Mouse (Mus musculus): ENCODE measurements at regions not wholly inside any gene's neighbourhood (a gene's known extent, or its start where the extent isn't known, plus 50 kb on each side); places are given as distances from the start of the nearest gene placed in this dataset.

- ATAC-seq, result no peak
- peaks cover 20% of the 10 kb centered on the region for H3K27me3 ChIP-seq
- TF ChIP-seq CTCF (IDR thresholded peaks at IDR 0.05), result no peak
- no peak for DNase-seq (ENCODE audit: low read depth, low spot score)
- POLR2A ChIA-PET, result no interaction called here
- in situ Hi-C loops (cut with MboI; ENCODE audit: low pct_unique_long_range_greater_than_20kb), result no loop called here
- CTCF ChIA-PET, result no interaction called here
These were observed 347.2 kb downstream of the Tmem232 start for GRCm38 (mm10) chr17:65193341-65193740.

DNA sequence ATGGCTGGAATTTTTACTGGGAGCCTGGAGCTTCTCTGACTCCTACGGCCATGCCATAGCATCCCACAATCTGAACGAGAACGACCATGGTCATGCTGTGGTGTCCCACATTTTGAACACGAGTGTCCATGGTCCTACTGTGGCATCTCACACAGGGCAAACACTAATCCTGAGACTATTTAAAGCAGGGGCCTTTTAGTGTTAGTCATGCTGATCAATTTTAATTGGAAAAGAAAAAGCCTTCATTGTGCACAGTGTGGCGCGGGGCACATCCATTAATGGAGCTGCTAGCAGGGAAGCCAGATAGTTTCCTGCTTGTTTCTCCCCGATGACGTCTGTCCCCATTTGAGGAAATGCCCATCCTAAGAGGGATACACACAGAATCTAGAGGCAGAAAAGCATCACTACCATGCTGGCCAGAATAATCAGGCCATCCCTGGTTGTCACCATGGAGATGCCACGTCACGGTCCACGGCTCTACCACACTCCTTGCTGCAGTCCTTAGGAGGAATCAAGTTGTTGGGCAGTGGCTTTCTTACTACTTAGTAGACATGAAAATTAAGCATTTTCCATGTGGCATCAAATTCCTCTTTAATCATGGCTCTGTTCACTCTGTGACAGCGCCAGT lies 348.0 kb downstream of the Tmem232 start:
- ChIA-PET POLR2A (no interaction called here), CTCF (no interaction called here)
- no peak for TF ChIP-seq CTCF (IDR thresholded peaks at IDR 0.05)
- in situ Hi-C loops (cut with MboI; ENCODE audit: low pct_unique_long_range_greater_than_20kb), result no loop called here
- ATAC-seq (no peak), DNase-seq (ENCODE audit: low read depth, low spot score) (no peak)
- peaks cover 21% of the 10 kb centered on the region for H3K27me3 ChIP-seq

DNA sequence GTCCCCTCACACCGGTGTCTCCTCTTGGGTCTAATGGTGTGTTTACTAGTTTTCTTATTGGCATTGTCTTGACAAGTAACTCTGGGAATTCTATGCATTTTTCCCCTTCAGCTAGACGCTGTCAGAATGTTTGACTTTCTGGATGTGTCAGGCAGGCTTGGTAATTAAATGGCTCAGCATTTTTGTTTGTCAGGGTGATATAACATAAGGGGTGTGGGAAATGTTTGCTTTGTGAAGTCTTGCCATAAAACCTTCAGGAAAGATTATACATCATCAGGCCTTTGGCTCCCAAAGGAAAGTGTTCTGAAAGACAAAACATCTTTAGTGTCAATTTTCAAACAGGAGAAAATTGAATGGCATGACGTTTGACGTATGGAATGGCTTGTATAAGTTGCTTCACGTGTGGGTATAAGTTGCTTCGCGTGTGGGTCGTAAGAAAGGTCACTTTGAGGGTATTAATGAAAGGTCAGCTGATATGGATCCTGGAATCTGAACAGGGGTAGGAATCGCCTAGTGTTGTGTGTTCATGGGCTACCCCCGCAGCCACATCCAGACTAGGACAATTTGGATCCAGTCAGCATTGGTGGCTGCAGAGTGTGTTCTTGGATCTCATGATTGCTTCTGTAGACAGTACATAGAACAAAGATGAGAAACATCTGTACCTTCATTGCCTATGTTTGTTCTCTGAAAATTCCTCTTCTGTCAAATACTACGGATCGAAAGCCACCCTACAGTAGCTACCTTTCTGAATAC lies 349.6 kb downstream of the Tmem232 start:
- in situ Hi-C loops (cut with MboI; ENCODE audit: low pct_unique_long_range_greater_than_20kb), result no loop called here
- POLR2A ChIA-PET, result no interaction called here
- no peak for ATAC-seq

GRCm38 (mm10) chr17:65181164-65181563 lies 345.3 kb upstream of the 4930583I09Rik start:
- no peak for TF ChIP-seq CTCF (IDR thresholded peaks at IDR 0.05)
- ChIA-PET CTCF (no interaction called here), POLR2A (no interaction called here)
- in situ Hi-C loops (cut with MboI; ENCODE audit: low pct_unique_long_range_greater_than_20kb), result no loop called here
- no peak for DNase-seq (ENCODE audit: low read depth, low spot score)
- peaks cover 11% of the 10 kb centered on the region for H3K27me3 ChIP-seq
- no peak for ATAC-seq

More for the DNA sequence above, 349.6 kb downstream of the Tmem232 start:
- no peak for DNase-seq (ENCODE audit: low read depth, low spot score)
- CTCF ChIA-PET, result no interaction called here
- no peak for TF ChIP-seq CTCF (IDR thresholded peaks at IDR 0.05)
- H3K27me3 ChIP-seq, result peaks cover 14% of the 10 kb centered on the region

DNA sequence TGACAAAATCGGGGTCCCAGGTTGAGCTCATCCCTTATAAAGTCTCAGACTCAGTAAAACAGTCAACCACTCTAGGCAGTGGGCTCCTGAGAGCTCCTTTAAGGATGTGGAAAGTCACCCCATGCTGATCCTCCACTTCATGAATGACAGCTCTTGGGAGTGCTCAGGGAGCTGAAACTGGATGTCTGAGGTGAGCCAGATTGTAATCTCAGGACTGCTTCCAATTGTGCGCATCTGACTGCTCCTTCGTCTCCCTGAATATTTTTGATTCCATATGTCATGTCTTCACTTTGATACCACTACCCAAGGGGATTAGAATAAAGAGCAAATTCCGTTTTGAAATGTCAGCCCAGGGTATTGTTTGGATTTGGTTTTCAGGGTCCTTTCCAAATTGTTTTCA lies 339.9 kb upstream of the 4930583I09Rik start:
- TF ChIP-seq CTCF (IDR thresholded peaks at IDR 0.05), result no peak
- CTCF ChIA-PET, result no interaction called here
- peaks cover 23% of the 10 kb centered on the region for H3K27me3 ChIP-seq
- ATAC-seq, result no peak
- DNase-seq (ENCODE audit: low read depth, low spot score), result no peak
- POLR2A ChIA-PET, result no interaction called here
- in situ Hi-C loops (cut with MboI; ENCODE audit: low pct_unique_long_range_greater_than_20kb), result no loop called here

GRCm38 (mm10) chr17:65174114-65174513 lies 338.2 kb upstream of the 4930583I09Rik start:
- POLR2A ChIA-PET, result no interaction called here
- in situ Hi-C loops (cut with MboI; ENCODE audit: low pct_unique_long_range_greater_than_20kb), result no loop called here
- CTCF ChIA-PET, result no interaction called here
- ATAC-seq (no peak), DNase-seq (ENCODE audit: low read depth, low spot score) (no peak)
- peaks cover 22% of the 10 kb centered on the region for H3K27me3 ChIP-seq
- TF ChIP-seq CTCF (IDR thresholded peaks at IDR 0.05), result no peak

DNA sequence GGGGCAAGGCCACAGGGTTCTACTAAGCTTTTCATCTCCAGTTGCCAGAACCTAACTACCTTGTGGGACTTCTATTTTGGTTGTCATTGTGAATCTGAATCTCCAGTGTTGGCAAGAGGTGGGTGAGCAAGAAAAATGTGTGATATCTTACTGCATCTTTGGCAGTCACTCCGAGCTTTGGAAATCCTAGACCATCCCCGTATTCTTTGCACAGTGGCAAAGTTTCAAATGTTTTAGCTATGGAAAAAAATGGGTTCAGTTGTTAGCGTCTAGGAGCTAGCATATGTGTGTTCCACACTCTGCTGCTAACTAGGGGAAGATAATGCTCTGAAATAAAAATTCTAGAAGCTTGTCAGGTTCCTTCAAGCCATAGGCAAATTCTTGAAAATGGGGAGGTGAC lies 337.4 kb upstream of the 4930583I09Rik start:
- in situ Hi-C loops (cut with MboI; ENCODE audit: low pct_unique_long_range_greater_than_20kb), result no loop called here
- ATAC-seq (no peak), DNase-seq (ENCODE audit: low read depth, low spot score) (no peak)
- peaks cover 21% of the 10 kb centered on the region for H3K27me3 ChIP-seq
- ChIA-PET CTCF (no interaction called here), POLR2A (no interaction called here)
- TF ChIP-seq CTCF (IDR thresholded peaks at IDR 0.05), result no peak

DNA sequence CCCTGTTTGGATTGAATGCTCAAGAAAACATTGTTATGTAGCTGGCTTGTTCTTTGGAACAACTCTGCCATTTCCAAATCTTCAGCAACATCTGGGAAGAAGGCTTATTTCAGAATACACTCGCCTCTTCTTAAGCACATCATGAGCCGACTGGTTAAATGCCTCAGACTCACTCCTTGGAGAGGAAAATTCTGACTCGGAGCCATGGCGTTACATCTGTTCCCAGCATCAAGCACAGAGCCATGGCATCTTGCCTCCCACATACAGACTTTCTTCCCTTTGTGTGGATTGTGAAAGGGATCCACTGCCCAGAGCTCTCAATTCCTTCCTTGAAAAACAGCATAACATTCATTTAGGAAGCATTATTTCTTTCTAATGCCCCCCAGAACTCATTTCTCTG lies 334.8 kb upstream of the 4930583I09Rik start:
- CTCF ChIA-PET, result no interaction called here
- in situ Hi-C loops (cut with MboI; ENCODE audit: low pct_unique_long_range_greater_than_20kb), result no loop called here
- DNase-seq (ENCODE audit: low read depth, low spot score) (no peak), ATAC-seq (no peak)
- no peak for TF ChIP-seq CTCF (IDR thresholded peaks at IDR 0.05)
- POLR2A ChIA-PET, result no interaction called here
- peaks cover 12% of the 10 kb centered on the region for H3K27me3 ChIP-seq

- CTCF ChIA-PET, result interaction anchor here (0.7 kb wide), 1 partner anchor 1021 kb away, joined by 3 read pairs; no protein-coding TSS in a partner anchor
- POLR2A ChIA-PET, result interaction anchor here (0.7 kb wide), 1 partner anchor 678 kb away, joined by 5 read pairs; no protein-coding TSS in a partner anchor
- H3K27me3 ChIP-seq, result peaks cover 6% of the 10 kb centered on the region
- in situ Hi-C loops (cut with MboI; ENCODE audit: low pct_unique_long_range_greater_than_20kb), result no loop called here
- no peak for TF ChIP-seq CTCF (IDR thresholded peaks at IDR 0.05)
- ATAC-seq, result no peak
- DNase-seq (ENCODE audit: low read depth, low spot score), result no peak
These were observed 334.2 kb upstream of the 4930583I09Rik start for GRCm38 (mm10) chr17:65169981-65170617.

- CTCF ChIA-PET, result no interaction called here
- POLR2A ChIA-PET, result no interaction called here
- no peak for TF ChIP-seq CTCF (IDR thresholded peaks at IDR 0.05)
- ATAC-seq (no peak), DNase-seq (ENCODE audit: low read depth, low spot score) (no peak)
- H3K27me3 ChIP-seq, result peaks cover 3% of the 10 kb centered on the region
- in situ Hi-C loops (cut with MboI; ENCODE audit: low pct_unique_long_range_greater_than_20kb), result no loop called here
These were observed 310.5 kb upstream of the 4930583I09Rik start for GRCm38 (mm10) chr17:65146376-65146775.

- ATAC-seq (no peak), DNase-seq (ENCODE audit: low read depth, low spot score) (no peak)
- no peaks in the 10 kb centered on the region for H3K27me3 ChIP-seq
- no peak for TF ChIP-seq CTCF (IDR thresholded peaks at IDR 0.05)
- in situ Hi-C loops (cut with MboI; ENCODE audit: low pct_unique_long_range_greater_than_20kb), result no loop called here
- ChIA-PET POLR2A (no interaction called here), CTCF (no interaction called here)
These were observed 278.8 kb upstream of the 4930583I09Rik start for GRCm38 (mm10) chr17:65114651-65115050.

All from Patski (cell line).